Mouse (Mus musculus) heart, adult 9 months (tissue): Measurements from ENCODE around the gene Ank3.

Experiments
- DNase-seq, 2 experiments: peaks; one replicate each; pipeline ENCODE4 v3.0.0; 2022; ENCODE audit warnings: low spot score in 2 of 2

The Ank3 gene

GRCm38 (mm10) chr10:70060689-70061081, 662.1 kb downstream of the Ank3 start:
- no peak for DNase-seq

GRCm38 (mm10) chr10:70063881-70064555, 665.4 kb downstream of the Ank3 start:
- no peak for DNase-seq

GRCm38 (mm10) chr10:70065191-70065590, 666.6 kb downstream of the Ank3 start:
- no peak for DNase-seq

GRCm38 (mm10) chr10:70066497-70067168, 668.1 kb downstream of the Ank3 start:
- DNase-seq, result no peak

- DNase-seq, result no peak
Observed at GRCm38 (mm10) chr10:70067169-70068115, 668.9 kb downstream of the Ank3 start.

- DNase-seq, result no peak
Observed at GRCm38 (mm10) chr10:70069321-70069720, 670.7 kb downstream of the Ank3 start.

- no peak for DNase-seq
Observed at GRCm38 (mm10) chr10:70071334-70071733, 672.8 kb downstream of the Ank3 start.
